Comparison of ENCODE assay signal across 12 mouse cellular contexts in the genomic region with DNA sequence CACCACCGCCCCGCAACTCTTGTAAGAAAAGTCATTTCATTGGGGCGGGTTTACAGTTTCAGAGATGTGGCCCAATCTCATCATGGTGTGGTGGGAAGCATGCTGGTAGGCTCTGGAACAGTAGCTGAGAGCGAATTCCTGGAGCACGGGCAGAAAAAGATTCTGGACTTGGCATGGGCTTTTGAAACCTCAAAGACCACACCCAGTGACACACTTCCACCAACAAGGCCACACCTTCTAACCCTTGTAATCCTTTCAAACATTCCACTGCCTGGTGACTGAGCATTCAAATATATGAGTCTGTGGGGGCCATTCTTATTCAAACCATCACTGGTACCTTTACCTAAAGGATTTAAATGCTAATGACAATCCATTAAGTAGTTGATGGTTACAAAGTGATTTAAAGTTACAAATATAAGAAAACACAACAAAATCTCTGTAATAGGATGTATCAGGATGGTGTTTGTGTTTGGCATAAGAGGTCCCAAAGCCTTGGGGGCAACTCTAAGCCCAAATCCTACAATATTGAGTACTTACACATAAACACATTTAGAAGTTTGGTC. TPM values are rescaled to one million over a fixed set of nuclear protein-coding genes. Genes with fewer than 3 reads are reported as not detected.
"Had no signal": no experiment of that assay in that cellular context is flagged by ENCODE, and none has a peak within 500 bp of the region (broad histone marks: within the 10 kb centered on the region; RNA-seq: fewer than 3 reads in every experiment).

No protein-coding gene starts in this region.

- H3K27me3 ChIP-seq: limb, embryonic 15.5 days; stomach, embryonic 15.5 days had no signal

- H3K27ac ChIP-seq: liver, embryonic 14.5 days had no signal

- H3K36me3 ChIP-seq: limb, embryonic 15.5 days; midbrain, embryonic 13.5 days; stomach, embryonic 15.5 days had no signal

- H3K9me3 ChIP-seq: limb, embryonic 15.5 days; midbrain, embryonic 13.5 days; stomach, embryonic 15.5 days had no signal

- DNase-seq: kidney, adult 8-10 months; kidney, postnatal 25 days; layer of hippocampus, adult 9-11 months; layer of hippocampus, postnatal 36 days; lung, adult 18-20 months; thymus, adult 2 months; thymus, postnatal 25 days had no signal

RNA-seq across cellular contexts. Expression of a gene that starts 30.6 kb away (rescaled TPM):
- total RNA-seq: megakaryocyte-erythroid progenitor cell, adult 5-6 weeks had no signal

RNA-seq across cellular contexts. Expression of a gene that starts 41.5 kb away (rescaled TPM):
- total RNA-seq: megakaryocyte-erythroid progenitor cell, adult 5-6 weeks had no signal
